Mouse (Mus musculus) forebrain, postnatal 0 days (tissue): ENCODE data around the gene Map1a. TPM values are rescaled to one million over a fixed set of nuclear protein-coding genes. Genes with fewer than 3 reads are reported as not detected.

Experiments used
- ATAC-seq: fragments of 200-750 bp; cut with Nextera tagmentation; 2 replicates; pipeline ENCODE4 v1.8.0; 2017; ENCODE audit warnings: mild to moderate bottlenecking, moderate library complexity
- DNase-seq: peaks from one replicate; pipeline ENCODE4 v3.0.0-alpha.2; 2015
- H3K27ac ChIP-seq: fragments of 300-500 bp; sonication (generic); 2 replicates; pipeline ENCODE4 v1.5.1; 2014; ENCODE audit warnings: low read depth, mild to moderate bottlenecking, antibody characterized with exemption, low read length, moderate library complexity, mixed read lengths
- H3K27me3 ChIP-seq: fragments of 300-500 bp; sonication (generic); 2 replicates; pipeline ENCODE4 v1.6.1; 2014; ENCODE audit warnings: mild to moderate bottlenecking, low read length, mixed read lengths; ENCODE audit not compliant: insufficient read depth
- H3K36me3 ChIP-seq: fragments of 300-500 bp; sonication (generic); 2 replicates; pipeline ENCODE4 v1.6.1; 2014; ENCODE audit warnings: mild to moderate bottlenecking, moderate library complexity; ENCODE audit not compliant: insufficient read depth
- H3K4me1 ChIP-seq: fragments of 300-500 bp; sonication (generic); 2 replicates; pipeline ENCODE4 v1.6.1; 2014; ENCODE audit warnings: antibody characterized with exemption; ENCODE audit not compliant: insufficient read depth
- H3K4me2 ChIP-seq: fragments of 300-500 bp; sonication (generic); 2 replicates; pipeline ENCODE4 v1.6.1; 2014; ENCODE audit warnings: low read depth, mild to moderate bottlenecking, moderate library complexity
- H3K4me3 ChIP-seq: fragments of 300-500 bp; sonication (generic); 2 replicates; pipeline ENCODE4 v1.5.1; 2014; ENCODE audit warnings: low read depth, low read length, mixed read lengths
- H3K9ac ChIP-seq: fragments of 300-500 bp; sonication (generic); 2 replicates; pipeline ENCODE4 v1.6.1; 2014; ENCODE audit warnings: mild to moderate bottlenecking
- H3K9me3 ChIP-seq: fragments of 300-500 bp; sonication (generic); 2 replicates; pipeline ENCODE4 v1.6.1; 2016; ENCODE audit warnings: low read length
- CTCF ChIP-seq: sonication (generic); IDR thresholded peaks from 2 replicates; pipeline ENCODE4 v1.5.1; 2016; ENCODE audit warnings: antibody characterized with exemption, control low read depth, low read depth
- WGBS: fragments of 180-500 bp; shearing (Covaris S2); extraction: QIAGEN DNeasy Blood & Tissue Kit; methylation state at CpG from one replicate; pipeline ENCODE4 v1.1.7; 2014; 5-methylcytosine and 5-hydroxymethylcytosine counted together
- polyA plus RNA-seq: library from polyadenylated mRNA; unstranded; fragments of >200 nt; fragmentation: Nextera tagmentation; extraction: Ambion mirVana; gene quantifications from 2 replicates; pipeline ENCODE4 v1.2.1, GENCODE M21; 2015
- total RNA-seq: library from RNA; depleted of rRNA; stranded (reverse); fragments of >200 nt; gene quantifications from 2 replicates; pipeline ENCODE4 v1.2.3, GENCODE M21; 2014

Map1a gene
- total and polyA plus RNA-seq, 2 experiments from 2014 or later = 27.4 to 76.0 TPM

DNA sequence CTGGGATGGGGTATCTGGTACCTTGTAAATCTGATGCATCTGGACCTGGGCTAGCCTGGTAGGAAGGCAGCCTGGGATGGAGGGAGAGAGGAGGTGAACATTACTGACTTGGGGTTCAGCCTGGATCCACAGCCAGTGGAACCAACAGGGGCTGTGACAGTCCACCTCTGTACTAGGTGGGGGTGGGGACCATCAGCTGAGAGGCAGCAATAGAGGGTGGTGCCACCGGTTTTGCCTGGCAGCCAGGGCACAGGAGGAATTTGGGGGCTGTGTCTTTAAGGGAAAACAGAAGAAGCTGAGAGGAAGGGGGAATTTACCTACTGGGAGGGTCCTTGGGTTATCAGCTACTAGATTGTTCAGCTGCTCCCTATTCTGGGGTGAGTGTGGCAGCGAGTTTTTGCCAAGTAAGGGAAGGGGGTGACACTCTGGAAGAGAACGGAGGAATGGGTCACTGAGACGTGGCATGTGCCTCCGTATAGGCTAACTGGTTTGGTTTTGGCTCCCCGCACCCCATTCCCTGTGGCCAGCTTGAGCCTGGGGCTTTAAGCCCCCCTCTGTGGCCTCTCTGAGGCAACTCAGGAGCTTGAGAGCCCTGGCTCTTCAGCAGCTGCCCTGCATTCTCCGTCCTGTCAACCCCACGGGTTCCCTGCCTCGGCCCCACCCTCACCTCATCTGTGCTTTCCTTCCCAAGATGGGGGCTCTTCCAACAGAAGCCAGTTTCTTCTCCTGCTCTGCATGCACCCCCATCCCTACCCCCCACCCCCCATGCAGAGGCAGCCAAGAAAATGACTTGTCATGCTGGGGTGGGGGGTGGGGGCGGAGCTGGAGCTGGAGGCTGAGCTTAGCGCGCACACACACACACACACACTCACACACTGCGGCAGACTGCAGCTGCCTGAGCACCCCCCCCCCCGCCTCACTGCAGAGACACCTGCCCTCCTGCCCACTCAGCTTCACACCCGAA is 6.5 kb downstream of the Map1a start:
- Histone ChIP-seq H3K9me3 (no peaks in the 10 kb centered on the region), H3K36me3 (peaks cover 22% of the 10 kb centered on the region), H3K4me3 (peak overlapping the region; percentile 67), H3K4me1 (peaks cover 24% of the 10 kb centered on the region), H3K27me3 (no peaks in the 10 kb centered on the region), H3K4me2 (peak overlapping the region; percentile 88), H3K27ac (peak overlapping the region; percentile 79), H3K9ac (peak overlapping the region; percentile 62)
- DNase-seq (peak; percentile 82), ATAC-seq (peak; percentile 62)
- TF ChIP-seq CTCF = no peak
- WGBS = 4% methylated on average over 15 of the region's 15 CpGs

DNA sequence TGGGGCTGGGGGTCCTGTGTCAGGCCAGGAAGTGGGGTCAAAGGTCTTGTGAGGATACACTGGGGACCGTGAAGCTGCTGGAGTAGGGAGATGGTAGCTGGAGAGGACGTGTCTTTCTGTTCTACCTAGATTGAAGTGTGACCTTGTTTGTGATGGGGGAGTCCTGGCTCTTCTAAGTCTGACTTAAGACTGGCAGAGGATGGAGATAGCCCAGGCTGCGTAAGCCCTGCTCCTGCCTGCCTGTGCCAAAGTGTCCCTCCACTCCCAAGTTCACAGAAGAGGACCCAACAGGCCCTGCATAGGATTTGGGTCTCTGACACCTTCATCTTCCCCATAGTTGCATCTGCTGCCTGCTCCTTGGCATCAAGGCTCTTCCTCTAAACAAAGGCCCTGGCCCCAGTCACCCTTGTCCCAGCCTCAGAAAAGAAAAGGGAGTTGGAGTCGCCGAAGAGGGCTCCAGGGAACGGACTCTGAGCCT is 7.4 kb downstream of the Map1a start:
- peaks cover 24% of the 10 kb centered on the region for H3K4me1 ChIP-seq
- no peaks in the 10 kb centered on the region for H3K9me3 ChIP-seq
- TF ChIP-seq CTCF = no peak
- DNase-seq (no peak), ATAC-seq (no peak)
- WGBS = 14% methylated on average over 6 of the region's 6 CpGs
- H3K4me3 ChIP-seq = peak overlapping the region; percentile 67
- peak overlapping the region; percentile 62 for H3K9ac ChIP-seq
- H3K4me2 ChIP-seq = peak overlapping the region; percentile 88
- no peaks in the 10 kb centered on the region for H3K27me3 ChIP-seq
- peak overlapping the region; percentile 62 for H3K27ac ChIP-seq
- peaks cover 31% of the 10 kb centered on the region for H3K36me3 ChIP-seq

DNA sequence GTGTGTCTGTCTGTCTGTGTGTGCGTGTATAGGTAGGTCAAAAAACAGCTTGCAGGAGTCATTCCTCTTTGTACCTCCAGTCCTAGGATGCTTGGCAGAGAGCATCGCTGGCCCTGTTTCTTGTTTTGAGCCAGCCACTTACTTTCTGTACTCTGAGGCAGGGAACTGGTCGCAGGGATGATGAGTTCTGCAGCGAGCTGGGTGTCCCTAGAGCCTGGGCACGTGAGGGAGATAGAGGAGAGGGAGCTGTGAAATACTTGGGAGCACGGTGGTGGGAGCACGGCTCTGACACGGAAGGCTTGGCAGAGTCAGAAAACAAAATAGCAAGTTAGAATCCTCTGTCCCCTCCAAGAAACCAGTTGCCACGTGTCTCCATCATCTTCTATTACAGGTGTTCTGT is 8.3 kb downstream of the Map1a start:
- no peaks in the 10 kb centered on the region for H3K9me3 ChIP-seq
- DNase-seq (no peak), ATAC-seq (no peak)
- no peak overlapping the region for H3K4me3 ChIP-seq
- H3K9ac ChIP-seq = peak overlapping the region; percentile 10; the same call in 1 of the 2 replicates
- no peak for TF ChIP-seq CTCF
- 12% methylated on average over 9 of the region's 9 CpGs for WGBS
- peak overlapping the region; percentile 88 for H3K4me2 ChIP-seq
- no peak overlapping the region for H3K27ac ChIP-seq
- H3K4me1 ChIP-seq = peaks cover 24% of the 10 kb centered on the region
- H3K36me3 ChIP-seq = peaks cover 40% of the 10 kb centered on the region
- H3K27me3 ChIP-seq = no peaks in the 10 kb centered on the region

DNA sequence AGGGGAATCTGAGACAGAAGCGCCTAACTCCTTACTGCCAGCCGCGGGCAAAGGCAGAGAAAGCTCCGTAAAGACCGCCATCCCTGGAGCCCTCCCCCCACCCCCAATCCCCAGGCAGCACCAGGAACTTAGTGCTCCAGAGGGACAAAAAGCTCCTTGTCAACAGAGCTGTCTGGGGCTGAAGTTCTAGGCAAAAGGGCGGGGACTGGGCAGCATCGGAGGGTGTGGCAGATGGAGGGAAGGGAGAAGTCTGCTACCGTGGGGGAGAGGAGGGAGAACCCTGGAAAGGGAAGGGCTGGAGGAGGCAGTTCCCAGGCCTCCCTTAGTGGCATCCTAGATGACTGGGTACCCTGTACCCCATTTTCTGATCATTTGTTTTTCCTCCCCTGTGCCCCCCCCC is 8.7 kb downstream of the Map1a start:
- Histone ChIP-seq H3K4me2 (peak overlapping the region; percentile 88), H3K9me3 (no peaks in the 10 kb centered on the region), H3K4me1 (peaks cover 24% of the 10 kb centered on the region), H3K4me3 (no peak overlapping the region), H3K27me3 (no peaks in the 10 kb centered on the region), H3K27ac (no peak overlapping the region), H3K36me3 (peaks cover 44% of the 10 kb centered on the region), H3K9ac (peak overlapping the region; percentile 10; the same call in 1 of the 2 replicates)
- 4% methylated on average over 8 of the region's 8 CpGs for WGBS
- no peak for TF ChIP-seq CTCF
- DNase-seq (no peak), ATAC-seq (no peak)

DNA sequence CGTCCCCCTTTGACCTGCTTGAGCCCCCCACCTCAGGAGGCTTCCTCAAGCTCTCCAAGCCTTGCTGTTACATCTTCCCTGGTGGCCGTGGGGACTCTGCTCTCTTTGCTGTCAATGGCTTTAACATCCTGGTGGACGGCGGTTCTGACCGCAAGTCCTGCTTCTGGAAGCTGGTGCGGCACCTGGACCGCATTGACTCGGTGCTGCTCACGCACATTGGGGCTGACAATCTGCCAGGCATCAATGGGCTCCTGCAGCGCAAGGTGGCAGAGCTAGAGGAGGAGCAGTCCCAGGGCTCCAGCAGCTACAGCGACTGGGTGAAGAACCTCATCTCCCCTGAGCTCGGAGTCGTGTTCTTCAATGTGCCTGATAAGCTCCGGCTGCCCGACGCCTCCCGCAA is 10.1 kb downstream of the Map1a start:
- H3K27ac ChIP-seq = no peak overlapping the region
- peaks cover 56% of the 10 kb centered on the region for H3K36me3 ChIP-seq
- no peak overlapping the region for H3K4me3 ChIP-seq
- H3K27me3 ChIP-seq = no peaks in the 10 kb centered on the region
- no peak overlapping the region for H3K4me2 ChIP-seq
- no peak for TF ChIP-seq CTCF
- H3K9ac ChIP-seq = no peak overlapping the region
- H3K4me1 ChIP-seq = peaks cover 19% of the 10 kb centered on the region
- ATAC-seq = no peak
- WGBS = 92% methylated on average over 17 of the region's 17 CpGs
- no peaks in the 10 kb centered on the region for H3K9me3 ChIP-seq
- DNase-seq = no peak

DNA sequence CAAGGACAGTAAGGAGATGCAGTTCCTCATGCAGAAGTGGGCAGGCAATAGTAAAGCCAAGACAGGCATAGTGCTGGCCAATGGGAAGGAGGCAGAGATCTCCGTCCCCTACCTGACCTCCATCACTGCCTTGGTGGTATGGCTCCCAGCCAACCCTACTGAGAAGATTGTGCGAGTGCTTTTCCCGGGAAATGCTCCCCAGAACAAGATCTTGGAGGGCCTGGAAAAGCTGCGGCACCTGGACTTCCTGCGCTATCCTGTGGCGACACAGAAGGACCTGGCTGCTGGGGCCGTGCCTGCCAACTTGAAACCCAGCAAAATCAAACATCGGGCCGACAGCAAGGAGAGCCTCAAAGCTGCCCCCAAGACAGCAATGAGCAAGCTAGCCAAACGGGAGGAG is 10.6 kb downstream of the Map1a start:
- Histone ChIP-seq H3K27ac (no peak overlapping the region), H3K9ac (no peak overlapping the region), H3K4me1 (peaks cover 13% of the 10 kb centered on the region; the same call in 1 of the 2 replicates), H3K9me3 (no peaks in the 10 kb centered on the region), H3K36me3 (peaks cover 62% of the 10 kb centered on the region), H3K4me3 (no peak overlapping the region), H3K4me2 (no peak overlapping the region), H3K27me3 (no peaks in the 10 kb centered on the region)
- WGBS = 84% methylated on average over 10 of the region's 10 CpGs
- ATAC-seq = no peak
- TF ChIP-seq CTCF = no peak
- no peak for DNase-seq

DNA sequence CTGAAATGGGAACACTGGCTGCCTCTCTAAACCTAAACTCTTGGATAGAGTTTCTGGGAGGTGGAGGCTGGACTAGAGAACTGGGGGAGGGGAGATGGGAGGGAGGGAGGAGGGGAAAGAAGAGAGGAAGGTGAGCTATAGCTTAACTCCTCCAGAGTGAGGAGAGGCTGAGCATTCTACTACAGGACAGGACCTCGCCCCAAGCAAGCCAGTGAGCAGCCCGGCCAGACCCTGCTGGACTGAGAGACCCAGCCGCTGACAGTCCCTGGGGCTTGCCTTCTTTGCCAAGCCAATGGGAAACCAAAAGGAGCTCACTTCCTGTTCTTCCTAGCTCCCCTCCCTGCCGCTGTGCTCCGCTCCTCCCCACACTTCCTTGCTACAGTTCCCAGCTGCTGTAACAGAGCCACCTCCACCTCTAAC is 19.6 kb downstream of the Map1a start:
- H3K36me3 ChIP-seq = peaks cover 49% of the 10 kb centered on the region

More for the DNA sequence above, 19.6 kb downstream of the Map1a start:
- Histone ChIP-seq H3K27ac (no peak overlapping the region), H3K4me3 (no peak overlapping the region), H3K27me3 (no peaks in the 10 kb centered on the region), H3K4me1 (no peaks in the 10 kb centered on the region), H3K4me2 (no peak overlapping the region), H3K9me3 (no peaks in the 10 kb centered on the region), H3K9ac (no peak overlapping the region)
- WGBS = 51% methylated on average over 5 of the region's 5 CpGs
- ATAC-seq (no peak), DNase-seq (no peak)
- TF ChIP-seq CTCF = no peak
